Mouse (Mus musculus) neural tube, embryonic 14.5 days (tissue): ENCODE data around the gene Galnt9. TPM values are rescaled to one million over a fixed set of nuclear protein-coding genes. Genes with fewer than 3 reads are reported as not detected.

ENCODE experiments used
- ATAC-seq: fragments of 200-750 bp; cut with Nextera tagmentation; 2 replicates; pipeline ENCODE4 v1.8.0; 2017; ENCODE audit warnings: low read depth, mild to moderate bottlenecking, moderate TSS enrichment, moderate library complexity
- H3K27ac ChIP-seq: fragments of 300-500 bp; sonication (generic); 2 replicates; pipeline ENCODE4 v1.5.1; 2014; ENCODE audit warnings: low read depth, mild to moderate bottlenecking, control low read depth, low read length, moderate library complexity, mixed read lengths
- H3K27me3 ChIP-seq: fragments of 300-500 bp; sonication (generic); 2 replicates; pipeline ENCODE4 v1.6.1; 2014; ENCODE audit warnings: low read length; ENCODE audit not compliant: control insufficient read depth, insufficient read depth
- H3K36me3 ChIP-seq: fragments of 300-500 bp; sonication (generic); 2 replicates; pipeline ENCODE4 v1.6.1; 2014; ENCODE audit warnings: low read length, mixed read lengths; ENCODE audit not compliant: control insufficient read depth, insufficient read depth
- H3K4me1 ChIP-seq: fragments of 300-500 bp; sonication (generic); 2 replicates; pipeline ENCODE4 v1.6.1; 2014; ENCODE audit warnings: low read length; ENCODE audit not compliant: control insufficient read depth, insufficient read depth
- H3K4me2 ChIP-seq: fragments of 300-500 bp; sonication (generic); 2 replicates; pipeline ENCODE4 v1.6.1; 2014; ENCODE audit warnings: mild to moderate bottlenecking, low read depth, low read length, control low read depth
- H3K4me3 ChIP-seq: fragments of 300-500 bp; sonication (generic); 2 replicates; pipeline ENCODE4 v1.5.1; 2014; ENCODE audit warnings: low read depth, low read length, control low read depth, mixed read lengths
- H3K9ac ChIP-seq: fragments of 300-500 bp; sonication (generic); replicated peaks from 2 replicates; pipeline ENCODE4 v1.6.1; 2014; ENCODE audit warnings: low read depth, mild to moderate bottlenecking, control low read depth, low read length, mixed read lengths
- H3K9me3 ChIP-seq: fragments of 300-500 bp; sonication (generic); 2 replicates; pipeline ENCODE4 v1.6.1; 2016; ENCODE audit warnings: low read length; ENCODE audit not compliant: control insufficient read depth
- WGBS: fragments of 180-500 bp; shearing (Covaris S2); extraction: QIAGEN DNeasy Blood & Tissue Kit; methylation state at CpG from one replicate; pipeline ENCODE4 v1.1.7; 2014; 5-methylcytosine and 5-hydroxymethylcytosine counted together
- polyA plus RNA-seq: library from polyadenylated mRNA; unstranded; fragments of >200 nt; fragmentation: Nextera tagmentation; extraction: Ambion mirVana; gene quantifications from 2 replicates; pipeline ENCODE4 v1.2.1, GENCODE M21; 2014

The Galnt9 gene
- polyA plus RNA-seq, 1 experiment from 2014 or later, result 26.0 TPM

DNA sequence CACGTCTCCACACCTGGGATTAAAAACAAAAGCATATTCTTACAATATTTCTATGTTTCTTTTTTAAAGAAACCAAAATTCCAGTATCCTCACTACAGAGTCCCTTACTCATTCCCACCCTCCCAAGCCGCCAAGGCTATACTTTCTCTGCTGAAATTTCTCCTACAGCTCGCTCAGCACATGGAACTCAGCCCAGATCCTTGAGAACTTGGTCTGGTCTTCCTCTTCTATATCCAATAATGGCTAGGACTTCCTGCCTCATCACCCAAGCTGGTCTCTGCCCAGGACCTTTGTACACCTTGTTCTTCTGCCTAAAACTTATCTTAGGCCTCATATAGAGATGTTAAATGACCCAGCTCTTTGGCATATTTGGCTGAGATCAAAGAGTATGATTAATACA lies 37.3 kb upstream of the Galnt9 start:
- 79% methylated on average over 3 of the region's 3 CpGs for WGBS
- no peaks in the 10 kb centered on the region for H3K36me3 ChIP-seq

GRCm38 (mm10) chr5:110507943-110508342 lies 36.2 kb upstream of the Galnt9 start:
- Histone ChIP-seq H3K27me3 (no peaks in the 10 kb centered on the region), H3K36me3 (no peaks in the 10 kb centered on the region), H3K27ac (no peak overlapping the region), H3K9ac (no peak overlapping the region), H3K4me3 (no peak overlapping the region), H3K4me1 (no peaks in the 10 kb centered on the region), H3K9me3 (no peaks in the 10 kb centered on the region), H3K4me2 (no peak overlapping the region)
- WGBS, result 92% methylated on average over 3 of the region's 3 CpGs
- ATAC-seq, result no peak

More for the DNA sequence above, 37.3 kb upstream of the Galnt9 start:
- Histone ChIP-seq H3K9ac (no peak overlapping the region), H3K4me3 (no peak overlapping the region), H3K4me1 (no peaks in the 10 kb centered on the region), H3K27ac (no peak overlapping the region), H3K4me2 (no peak overlapping the region), H3K9me3 (no peaks in the 10 kb centered on the region), H3K27me3 (no peaks in the 10 kb centered on the region)
- no peak for ATAC-seq

- no peak for ATAC-seq
- Histone ChIP-seq H3K27me3 (no peaks in the 10 kb centered on the region), H3K9ac (no peak overlapping the region), H3K4me2 (no peak overlapping the region), H3K27ac (no peak overlapping the region), H3K4me1 (no peaks in the 10 kb centered on the region), H3K9me3 (no peaks in the 10 kb centered on the region), H3K4me3 (no peak overlapping the region), H3K36me3 (no peaks in the 10 kb centered on the region)
- 84% methylated on average over 6 of the region's 6 CpGs for WGBS
Observed at GRCm38 (mm10) chr5:110510357-110510756, 33.8 kb upstream of the Galnt9 start.

DNA sequence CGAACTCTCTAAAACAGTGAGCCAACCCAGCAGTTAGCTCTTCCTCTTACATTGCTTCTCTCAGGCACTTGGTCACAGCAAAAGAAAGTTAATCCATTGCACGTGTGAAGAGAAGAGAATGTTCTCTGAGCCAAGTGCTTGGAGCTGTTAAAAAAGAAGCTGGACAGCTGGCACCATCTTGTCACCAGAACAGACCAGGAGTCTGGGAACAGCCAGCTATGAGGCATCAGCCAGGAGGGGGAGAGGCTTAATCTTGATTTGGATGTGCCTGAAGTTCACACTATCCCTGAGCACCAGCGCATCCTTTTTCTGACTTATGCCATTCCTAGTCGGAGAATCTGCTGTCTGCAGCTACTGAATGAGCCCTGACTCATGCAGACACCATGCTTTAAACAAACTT lies 30.4 kb upstream of the Galnt9 start:
- no peak for ATAC-seq
- Histone ChIP-seq H3K9ac (no peak overlapping the region), H3K9me3 (no peaks in the 10 kb centered on the region), H3K4me3 (no peak overlapping the region), H3K27ac (no peak overlapping the region), H3K27me3 (no peaks in the 10 kb centered on the region), H3K4me1 (peaks cover 6% of the 10 kb centered on the region; the same call in 1 of the 2 replicates), H3K36me3 (no peaks in the 10 kb centered on the region), H3K4me2 (no peak overlapping the region)
- 86% methylated on average over 4 of the region's 4 CpGs for WGBS

GRCm38 (mm10) chr5:110514694-110515093 lies 29.5 kb upstream of the Galnt9 start:
- 89% methylated on average over 3 of the region's 3 CpGs for WGBS
- no peak for ATAC-seq
- Histone ChIP-seq H3K9ac (no peak overlapping the region), H3K27me3 (no peaks in the 10 kb centered on the region), H3K27ac (no peak overlapping the region), H3K4me2 (no peak overlapping the region), H3K36me3 (no peaks in the 10 kb centered on the region), H3K4me3 (no peak overlapping the region), H3K4me1 (peaks cover 6% of the 10 kb centered on the region; the same call in 1 of the 2 replicates), H3K9me3 (no peaks in the 10 kb centered on the region)

GRCm38 (mm10) chr5:110516390-110516789 lies 27.8 kb upstream of the Galnt9 start:
- Histone ChIP-seq H3K36me3 (no peaks in the 10 kb centered on the region), H3K9me3 (no peaks in the 10 kb centered on the region), H3K27me3 (no peaks in the 10 kb centered on the region), H3K4me2 (no peak overlapping the region), H3K4me3 (no peak overlapping the region), H3K9ac (no peak overlapping the region), H3K27ac (no peak overlapping the region), H3K4me1 (peaks cover 6% of the 10 kb centered on the region; the same call in 1 of the 2 replicates)
- 84% methylated on average over 4 of the region's 4 CpGs for whole genome bisulfite sequencing
- no peak for ATAC-seq

- Histone ChIP-seq H3K4me1 (peaks cover 6% of the 10 kb centered on the region; the same call in 1 of the 2 replicates), H3K9me3 (no peaks in the 10 kb centered on the region), H3K4me2 (peak overlapping the region; percentile 30), H3K27me3 (no peaks in the 10 kb centered on the region), H3K27ac (no peak overlapping the region), H3K4me3 (no peak overlapping the region), H3K9ac (no peak overlapping the region), H3K36me3 (no peaks in the 10 kb centered on the region)
- 0 out of 2 replicates have a peak, but pooled peaks have one; percentile 56 for ATAC-seq
- WGBS, result 18% methylated on average over 14 of the region's 14 CpGs
Observed at GRCm38 (mm10) chr5:110518086-110518783, 25.9 kb upstream of the Galnt9 start.

GRCm38 (mm10) chr5:110520974-110521373 lies 23.2 kb upstream of the Galnt9 start:
- Histone ChIP-seq H3K9me3 (no peaks in the 10 kb centered on the region), H3K4me3 (no peak overlapping the region), H3K9ac (no peak overlapping the region), H3K27ac (no peak overlapping the region), H3K27me3 (no peaks in the 10 kb centered on the region), H3K36me3 (no peaks in the 10 kb centered on the region), H3K4me2 (no peak overlapping the region), H3K4me1 (peaks cover 6% of the 10 kb centered on the region; the same call in 1 of the 2 replicates)
- 86% methylated on average over 4 of the region's 4 CpGs for WGBS
- no peak for ATAC-seq

- H3K4me2 ChIP-seq, result no peak overlapping the region
Observed at GRCm38 (mm10) chr5:110521822-110522221, 22.3 kb upstream of the Galnt9 start.

More at GRCm38 (mm10) chr5:110521822-110522221, 22.3 kb upstream of the Galnt9 start:
- Histone ChIP-seq H3K27me3 (no peaks in the 10 kb centered on the region), H3K9me3 (no peaks in the 10 kb centered on the region), H3K4me3 (no peak overlapping the region), H3K36me3 (no peaks in the 10 kb centered on the region), H3K27ac (no peak overlapping the region), H3K9ac (no peak overlapping the region), H3K4me1 (peaks cover 6% of the 10 kb centered on the region; the same call in 1 of the 2 replicates)
- WGBS, result 74% methylated on average over 7 of the region's 7 CpGs
- ATAC-seq, result no peak
